Mouse (Mus musculus): Measurements from ENCODE around the gene R3hcc1l.
A peak's percentile ranks its signal among the peaks of the same experiment; 100 is the strongest.

Gene R3hcc1l

GRCm38 (mm10) chr19:42540649-42541048 is 22.1 kb downstream of the R3hcc1l start:
- DNase-seq (ENCODE audit: low read depth) = no peak

DNA sequence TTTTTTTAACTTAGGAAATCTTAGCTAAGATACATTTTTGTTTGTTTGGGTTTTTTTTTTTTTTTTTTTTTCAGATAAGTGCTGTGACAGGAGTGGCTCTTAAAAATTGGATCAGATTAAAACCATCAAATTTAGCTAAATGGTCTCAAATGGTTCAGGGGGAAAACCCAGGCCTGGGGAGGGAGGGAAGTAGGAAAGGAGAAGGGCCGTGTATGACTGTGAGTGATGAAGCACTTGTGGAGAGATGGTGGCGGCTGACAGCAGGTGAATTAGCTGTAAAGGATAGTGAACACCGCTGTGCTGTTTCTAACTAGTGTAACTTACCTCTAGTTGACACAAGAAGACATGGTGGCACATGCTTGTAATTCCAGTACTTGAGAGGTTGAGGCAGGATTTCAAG is 40.1 kb downstream of the R3hcc1l start:
- DNase-seq (ENCODE audit: low read depth) = no peak

DNA sequence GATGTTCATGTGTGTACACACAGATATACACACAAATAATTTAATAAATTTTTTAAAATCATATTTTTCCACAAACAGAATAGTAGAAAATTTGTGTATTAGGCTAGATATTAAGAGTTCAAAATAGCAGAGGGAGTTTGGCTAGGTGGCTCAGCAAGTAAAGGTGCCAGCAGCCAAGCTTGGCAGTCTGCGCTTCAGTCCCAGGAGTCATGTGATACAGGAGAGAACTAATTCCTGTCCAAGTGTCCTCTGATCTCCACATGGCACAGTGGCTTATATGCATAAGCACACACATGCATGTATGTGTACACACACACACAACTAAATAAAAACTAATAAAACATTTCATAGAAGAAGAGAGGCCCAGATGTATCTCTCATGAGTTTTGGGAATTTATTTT is 43.4 kb downstream of the R3hcc1l start:
- no peak for DNase-seq (ENCODE audit: low read depth)

- DNase-seq (ENCODE audit: low read depth) = no peak
Observed at GRCm38 (mm10) chr19:42562981-42563380, 44.4 kb downstream of the R3hcc1l start.

- DNase-seq (ENCODE audit: low read depth) = no peak
Observed at GRCm38 (mm10) chr19:42563726-42564270, 45.2 kb downstream of the R3hcc1l start.

GRCm38 (mm10) chr19:42566283-42567019 is 47.9 kb downstream of the R3hcc1l start:
- DNase-seq (ENCODE audit: low read depth) = no peak

DNA sequence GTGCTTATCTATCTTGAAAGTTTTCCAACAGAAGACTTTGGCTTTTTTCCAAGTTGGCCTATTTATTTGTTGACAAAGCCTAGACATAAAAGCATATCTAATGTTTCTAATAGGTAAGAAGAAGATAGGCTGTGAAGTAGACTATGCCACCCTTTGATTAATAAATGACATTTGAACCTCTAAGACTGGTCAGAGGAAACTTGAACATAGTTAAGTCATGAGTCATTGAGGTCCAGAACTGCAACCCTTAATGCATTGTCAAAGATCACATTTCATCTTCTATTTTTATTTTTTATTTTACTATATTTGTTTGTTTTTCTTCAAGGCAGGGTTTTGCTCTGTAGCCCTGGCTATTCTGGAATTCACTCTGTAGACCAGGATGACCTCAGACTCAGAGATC is 48.5 kb downstream of the R3hcc1l start:
- DNase-seq (ENCODE audit: low read depth) = no peak

DNA sequence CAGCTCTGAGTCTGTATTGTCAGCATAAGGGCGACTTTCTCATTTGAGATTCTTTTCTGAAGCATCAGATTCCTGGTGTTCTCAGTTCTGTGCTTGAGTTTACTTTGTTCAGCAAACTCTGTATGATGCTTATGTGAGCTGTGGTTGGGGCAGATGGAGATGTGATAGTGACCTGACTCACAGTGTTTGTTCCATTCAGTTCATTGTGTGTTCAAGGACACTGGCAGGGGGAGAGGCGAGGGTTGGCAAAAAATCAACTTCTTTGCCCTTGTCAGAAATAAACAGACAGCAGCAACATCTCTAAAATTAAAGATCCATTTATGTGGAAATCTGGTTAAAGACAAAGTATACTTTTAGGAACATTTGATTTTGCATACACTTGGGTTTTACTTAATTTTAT is 50.5 kb downstream of the R3hcc1l start:
- no peak for DNase-seq (ENCODE audit: low read depth)

- DNase-seq (ENCODE audit: low read depth) = no peak
Observed at GRCm38 (mm10) chr19:42571291-42571690, 52.7 kb downstream of the R3hcc1l start.

DNA sequence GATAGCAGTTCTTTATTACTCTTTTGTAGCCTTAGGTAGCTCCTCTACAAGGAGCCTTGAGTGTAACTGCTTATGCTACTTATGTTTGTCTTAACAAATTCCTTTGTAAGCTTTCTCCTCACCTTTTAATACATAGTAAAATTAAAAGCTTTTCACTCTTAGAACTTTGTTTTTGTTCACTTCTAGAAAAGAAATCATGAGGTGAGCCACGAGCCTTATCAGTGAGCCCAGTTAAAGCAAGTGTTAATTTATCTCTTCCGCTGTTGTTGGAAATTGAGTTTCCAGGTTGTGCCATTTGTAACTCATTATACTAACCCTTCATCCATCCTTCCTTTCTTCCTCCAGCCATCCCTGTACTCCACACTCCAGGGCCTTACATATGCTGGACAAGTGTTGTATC is 56.8 kb downstream of the R3hcc1l start:
- DNase-seq (ENCODE audit: low read depth) = no peak

DNA sequence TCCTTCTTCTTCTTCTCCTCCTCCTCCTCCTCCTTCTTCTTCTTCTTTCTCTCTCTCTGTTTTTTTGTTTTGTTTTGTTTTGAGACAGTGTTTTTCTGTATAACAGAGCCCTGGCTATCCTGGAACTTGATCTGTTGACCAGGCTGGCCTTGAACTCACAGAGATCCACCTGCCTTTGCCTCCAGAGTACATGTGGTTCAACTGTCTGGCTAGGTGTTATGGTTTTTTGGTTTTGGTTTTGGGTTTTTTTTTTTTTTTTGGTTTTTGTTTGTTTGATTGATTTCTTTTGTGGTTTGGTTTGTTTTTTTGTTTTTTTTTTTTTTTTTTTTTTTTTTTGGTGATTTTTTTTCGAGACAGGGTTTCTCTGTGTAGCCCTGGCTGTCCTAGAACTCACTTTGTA is 58.3 kb downstream of the R3hcc1l start:
- no peak for DNase-seq (ENCODE audit: low read depth)

DNA sequence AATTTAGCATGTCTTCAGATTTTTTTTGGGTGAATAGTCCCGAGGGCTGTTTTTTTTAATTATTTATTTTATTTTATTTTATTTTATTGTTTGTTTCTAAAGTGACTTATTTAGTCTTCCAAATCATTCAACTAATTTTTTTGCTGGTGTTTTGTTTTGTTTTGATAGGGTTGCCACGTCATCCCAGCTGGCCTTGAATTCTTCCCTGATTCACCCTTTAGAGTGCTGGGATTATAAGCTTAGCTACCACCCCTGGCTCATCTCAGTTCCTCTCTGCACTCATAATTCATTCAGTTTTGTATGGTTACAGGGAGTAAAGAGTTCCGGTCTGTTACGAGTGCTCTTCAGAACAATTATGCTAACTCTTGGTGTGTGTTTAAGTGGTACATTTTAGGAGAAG is 60.1 kb downstream of the R3hcc1l start:
- no peak for DNase-seq (ENCODE audit: low read depth)

- no peak for DNase-seq (ENCODE audit: low read depth)
Observed at GRCm38 (mm10) chr19:42580701-42581100, 62.1 kb downstream of the R3hcc1l start.

- peak; percentile 22 for DNase-seq (ENCODE audit: low read depth)
Observed at GRCm38 (mm10) chr19:42582811-42583370, 64.3 kb downstream of the R3hcc1l start.

- peak; percentile 46 for DNase-seq (ENCODE audit: low read depth)
Observed at GRCm38 (mm10) chr19:42583677-42584076, 65.1 kb downstream of the R3hcc1l start.

DNA sequence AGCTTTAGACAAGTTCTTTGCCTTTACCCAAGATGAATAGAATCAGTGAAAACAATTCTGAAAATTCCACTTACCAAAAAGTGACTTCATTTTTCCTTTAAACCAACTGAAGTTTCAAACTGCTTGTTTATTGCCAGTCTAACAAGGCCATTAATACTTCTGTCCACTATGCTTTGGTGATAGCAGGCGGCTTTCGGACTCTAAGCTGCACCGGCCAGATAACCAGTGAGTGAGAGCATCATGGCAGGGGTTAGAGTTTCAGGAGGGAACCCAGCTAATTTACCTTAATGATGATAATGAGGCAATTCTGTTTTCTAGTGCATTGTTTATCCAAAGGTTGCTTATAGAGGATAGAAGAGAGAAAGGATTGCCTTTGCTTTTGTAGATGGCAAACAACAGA is 65.6 kb downstream of the R3hcc1l start:
- peak; percentile 14 for DNase-seq (ENCODE audit: low read depth)

- DNase-seq (ENCODE audit: low read depth) = no peak
Observed at GRCm38 (mm10) chr19:42587704-42588103, 69.1 kb downstream of the R3hcc1l start.

DNA sequence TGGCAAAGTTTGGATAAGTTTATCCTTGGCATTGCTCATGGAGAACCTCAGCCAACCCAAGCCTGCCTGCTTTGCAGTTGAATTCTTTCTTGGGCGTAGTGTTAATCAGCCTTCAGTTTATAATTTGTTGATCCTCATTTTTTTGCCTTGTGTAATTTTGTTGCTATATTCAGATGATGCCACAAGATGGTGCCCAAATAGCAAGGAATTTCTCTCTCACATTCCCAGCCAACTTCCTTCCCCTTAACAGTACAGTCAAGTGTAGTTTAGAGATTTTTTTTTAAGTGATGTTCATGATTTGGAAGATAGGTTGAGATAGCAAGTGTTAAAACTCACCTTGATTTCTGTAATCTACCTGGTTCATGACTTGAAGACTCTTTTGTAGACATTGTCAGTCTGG is 70.7 kb downstream of the R3hcc1l start:
- no peak for DNase-seq (ENCODE audit: low read depth)

GRCm38 (mm10) chr19:42591534-42591933 is 73.0 kb downstream of the R3hcc1l start:
- DNase-seq (ENCODE audit: low read depth) = no peak

- no peak for DNase-seq (ENCODE audit: low read depth)
Observed at GRCm38 (mm10) chr19:42593456-42593855, 74.9 kb downstream of the R3hcc1l start.

DNA sequence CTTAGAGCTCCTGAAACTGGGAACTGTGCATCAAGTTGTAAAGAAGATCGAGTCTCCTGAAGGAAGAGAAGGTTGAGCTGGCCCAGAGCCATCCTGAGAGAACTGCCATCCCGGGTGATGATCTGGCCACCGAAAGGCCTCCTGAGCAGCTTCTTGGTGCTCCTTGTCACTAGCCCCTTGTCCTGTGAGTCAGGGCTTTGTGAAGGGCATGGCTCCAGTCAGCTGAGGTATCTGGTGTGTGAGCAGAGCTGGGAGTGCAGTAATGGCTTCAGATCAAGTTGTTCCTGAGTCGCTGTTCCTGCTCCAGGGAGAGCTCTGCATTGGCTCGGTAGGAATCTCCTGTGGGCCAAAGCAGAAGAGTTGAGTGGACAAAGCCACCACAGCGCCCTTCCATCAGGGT is 76.5 kb downstream of the R3hcc1l start:
- DNase-seq (ENCODE audit: low read depth) = no peak

- no peak for DNase-seq (ENCODE audit: low read depth)
Observed at GRCm38 (mm10) chr19:42597286-42597685, 78.7 kb downstream of the R3hcc1l start.

DNA sequence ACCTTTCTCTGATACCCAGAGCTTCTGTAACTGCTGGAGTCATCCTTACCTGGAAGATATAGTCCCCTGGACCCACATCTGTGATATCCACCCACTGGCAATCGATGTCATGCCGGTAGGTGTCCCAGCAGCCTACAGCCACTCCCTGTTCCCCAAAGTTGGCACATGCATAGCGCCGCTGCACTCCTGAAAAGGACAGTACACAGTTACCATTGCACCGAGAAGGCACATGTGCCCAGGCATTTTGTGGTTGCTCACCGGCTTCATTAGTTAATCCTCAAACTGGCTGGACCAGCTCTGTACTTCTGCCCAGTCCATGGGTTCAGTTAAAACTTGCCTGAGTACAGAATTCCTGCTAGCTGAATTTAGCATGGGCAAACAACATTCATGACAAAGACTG is 79.3 kb downstream of the R3hcc1l start:
- no peak for DNase-seq (ENCODE audit: low read depth)

GRCm38 (mm10) chr19:42599891-42600290 is 81.3 kb downstream of the R3hcc1l start:
- DNase-seq (ENCODE audit: low read depth) = no peak

Data from c-Kit-positive CD71-positive TER-119-negative erythroid progenitor cells, embryonic 14.5 days (primary cell).